Mouse (Mus musculus) lung, postnatal 0 days (tissue): ENCODE measurements around the gene Cd59a.

ENCODE experiments used
- CTCF ChIP-seq: IDR thresholded peaks from 2 replicates; pipeline ENCODE4 v1.5.1; 2016; ENCODE audit warnings: antibody characterized with exemption, mild to moderate bottlenecking
- EP300 ChIP-seq: IDR thresholded peaks from 2 replicates; pipeline ENCODE4 v1.6.1; 2016; ENCODE audit warnings: antibody characterized with exemption, mild to moderate bottlenecking, control low read depth

DNA sequence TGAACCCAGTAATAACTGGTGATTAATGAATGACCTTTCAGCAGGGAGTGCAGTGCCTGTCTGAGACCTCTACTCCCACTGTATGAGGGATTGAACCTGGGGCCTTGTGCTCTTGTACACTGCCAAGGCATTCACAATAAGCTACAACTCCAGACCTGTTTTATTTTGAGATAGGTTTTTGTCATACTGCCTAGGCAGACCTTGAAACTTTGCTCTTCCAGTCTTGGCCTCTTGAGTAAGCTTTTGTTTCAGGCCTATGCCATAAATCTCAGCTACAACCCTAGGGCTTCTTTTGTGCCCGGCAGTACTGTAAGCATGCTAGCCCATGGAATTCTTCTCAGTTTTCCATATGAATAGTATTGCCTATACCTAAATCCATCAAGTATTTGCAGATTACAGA lies 23.5 kb downstream of the Cd59a start:
- TF ChIP-seq CTCF: no peak
- no peak for TF ChIP-seq EP300
